Comparison of ENCODE assay signal across 20 mouse cellular contexts in the genomic region with DNA sequence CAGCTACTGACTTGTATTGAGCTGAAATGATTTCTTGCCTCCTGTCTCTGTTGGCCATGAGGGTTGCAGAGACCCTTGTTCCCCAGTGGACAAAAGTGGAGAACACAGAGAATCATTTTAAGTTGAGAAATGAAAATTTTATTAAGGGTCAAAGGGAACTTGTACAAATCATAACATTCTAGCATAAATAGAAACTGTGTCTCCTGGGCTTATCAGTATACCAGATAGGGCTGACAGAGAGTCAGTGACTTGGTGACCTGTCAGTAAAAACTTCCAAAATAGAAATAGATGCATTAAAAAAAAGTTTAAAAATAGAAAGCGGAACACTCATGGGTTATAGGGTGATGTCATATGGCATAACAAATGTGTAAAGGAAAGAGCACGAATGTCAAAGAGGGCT.
"Had no signal": no experiment of that assay in that cellular context is flagged by ENCODE, and none has a peak within 500 bp of the region (broad histone marks: within the 10 kb centered on the region; RNA-seq: fewer than 3 reads in every experiment).

No protein-coding gene starts in this region.

- H3K4me1 ChIP-seq: lung, embryonic 15.5 days; neural tube, embryonic 12.5 days; neural tube, embryonic 15.5 days; stomach, embryonic 15.5 days had no signal

- ATAC-seq: intestine, embryonic 15.5 days had no signal

- H3K27me3 ChIP-seq: intestine, embryonic 15.5 days; lung, embryonic 15.5 days; neural tube, embryonic 12.5 days; neural tube, embryonic 15.5 days; stomach, embryonic 15.5 days had no signal

- H3K9me3 ChIP-seq: intestine, embryonic 15.5 days; lung, embryonic 15.5 days; neural tube, embryonic 12.5 days; neural tube, embryonic 15.5 days; stomach, embryonic 15.5 days had no signal

- H3K9ac ChIP-seq: intestine, embryonic 15.5 days; liver, embryonic 14.5 days; lung, embryonic 15.5 days; neural tube, embryonic 12.5 days; neural tube, embryonic 15.5 days; stomach, embryonic 15.5 days had no signal

- H3K27ac ChIP-seq: intestine, embryonic 15.5 days; left cerebral cortex, adult 2 months; liver, embryonic 14.5 days; lung, embryonic 15.5 days; neural tube, embryonic 12.5 days; neural tube, embryonic 15.5 days; stomach, embryonic 15.5 days had no signal

- H3K36me3 ChIP-seq: intestine, embryonic 15.5 days; lung, embryonic 15.5 days; neural tube, embryonic 12.5 days; neural tube, embryonic 15.5 days; stomach, embryonic 15.5 days had no signal

- H3K4me3 ChIP-seq: intestine, embryonic 15.5 days; left cerebral cortex, adult 2 months; lung, embryonic 15.5 days; neural tube, embryonic 12.5 days; neural tube, embryonic 15.5 days; stomach, embryonic 15.5 days had no signal

- H3K4me2 ChIP-seq: intestine, embryonic 15.5 days; liver, embryonic 11.5 days; lung, embryonic 15.5 days; midbrain, embryonic 11.5 days; neural tube, embryonic 12.5 days; neural tube, embryonic 15.5 days; stomach, embryonic 15.5 days had no signal

- DNase-seq: kidney, adult 11 months; kidney, postnatal 10 days; layer of hippocampus, postnatal 36 days; lung, adult 18-20 months; lung, postnatal 10 days; lung, postnatal 36 days; midbrain, embryonic 14.5 days; right cerebral cortex, adult 18-20 months; right cerebral cortex, postnatal 25 days; spleen, adult 18-20 months; thymus, postnatal 36 days had no signal
